Mouse (Mus musculus): ENCODE data around the gene Slc33a1.

Gene Slc33a1

DNA sequence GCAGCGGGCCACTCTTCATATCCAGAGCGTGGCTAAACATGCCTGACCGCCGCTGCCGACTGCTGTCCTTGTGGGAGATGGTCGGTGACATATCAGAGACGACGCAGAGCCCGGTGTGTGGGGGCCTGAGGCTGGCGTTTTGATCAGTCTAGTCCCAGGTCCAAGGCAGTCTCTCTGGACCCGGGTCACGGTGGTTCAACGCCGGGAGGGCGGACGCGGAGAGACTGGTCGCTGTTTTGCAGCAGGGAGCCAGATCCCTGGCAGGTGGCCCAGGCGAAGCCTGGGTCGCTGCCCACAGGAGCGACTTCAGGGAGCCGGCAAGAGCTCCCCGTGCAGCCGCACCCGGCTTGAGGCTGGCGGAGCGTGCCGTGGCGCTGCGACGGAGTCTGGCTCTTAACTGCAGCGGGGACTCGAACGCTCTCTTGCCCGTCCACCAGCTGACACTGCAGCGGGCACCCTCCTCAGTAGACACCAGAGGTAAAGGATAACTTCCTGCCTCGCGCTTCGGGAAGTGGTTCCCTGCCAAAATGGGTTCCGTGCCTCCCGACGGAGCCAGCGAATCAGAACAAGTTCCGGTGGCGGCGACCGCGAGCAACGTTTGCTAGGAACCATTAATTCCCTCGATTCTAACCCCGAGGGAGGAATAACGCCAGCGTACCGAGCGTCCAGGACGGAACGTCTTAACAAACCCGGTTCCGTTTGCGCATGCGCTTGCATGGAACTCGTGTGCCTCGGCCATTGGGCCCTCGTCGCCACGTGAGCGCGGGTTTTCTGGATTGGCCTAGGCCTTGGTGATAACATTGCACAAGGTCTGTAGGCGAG lies at the start of gene Slc33a1:
Gene Slc33a1 (minus strand): TSS at position 669 of the 822 bp plus-strand sequence.
- peak; percentile 100 for DNase-seq

DNA sequence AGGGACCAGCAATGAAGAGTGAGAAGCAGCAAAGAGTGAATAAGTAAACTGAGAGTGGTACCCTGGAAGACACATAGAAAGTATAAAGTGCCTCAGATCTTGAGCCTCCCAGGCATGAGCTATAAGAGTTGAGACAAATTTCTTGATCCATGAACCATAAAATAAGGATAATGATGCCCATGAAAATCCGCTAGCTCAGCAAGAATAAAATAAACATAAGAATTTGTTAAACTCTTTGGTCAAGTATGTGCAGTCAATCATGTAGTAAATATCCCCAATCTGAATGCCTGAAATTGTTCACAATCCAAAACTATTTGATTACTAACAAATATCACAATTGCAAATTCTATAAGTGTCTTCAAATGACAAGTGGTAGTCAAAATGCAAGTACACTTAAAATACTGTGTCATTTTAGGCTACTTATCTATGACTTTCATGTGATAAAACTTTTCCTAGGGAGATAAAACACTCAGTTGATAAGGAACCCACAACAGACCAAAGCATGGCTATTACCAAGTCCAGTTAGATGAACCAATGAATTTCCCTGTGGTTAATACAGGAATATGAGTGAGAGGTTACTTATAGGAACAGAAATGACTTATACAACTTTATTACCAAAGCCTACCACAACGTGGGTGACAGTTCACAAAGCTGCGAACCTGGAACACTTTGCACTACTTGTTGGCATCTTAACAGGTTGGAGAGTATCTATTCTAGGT lies 24.3 kb upstream of the Slc33a1 start:
- DNase-seq = no peak

DNA sequence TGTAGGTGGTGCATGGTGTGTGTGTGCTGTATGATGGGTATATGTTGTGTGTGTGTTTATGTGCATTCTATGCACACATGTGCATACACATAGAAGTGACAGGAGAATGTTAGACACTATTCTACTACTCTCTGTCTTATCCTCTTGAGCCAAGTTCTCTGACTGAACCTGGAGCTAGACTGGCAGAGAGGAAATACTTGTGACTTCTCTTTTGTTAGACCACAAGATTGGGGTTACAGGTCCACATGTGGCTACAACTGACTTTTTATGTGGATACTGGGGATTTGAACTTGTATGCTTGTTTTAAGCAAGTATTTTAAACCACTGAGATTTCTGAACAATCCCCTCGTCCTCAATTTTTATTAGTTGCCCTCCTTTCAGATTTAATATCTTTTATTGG lies 22.1 kb upstream of the Slc33a1 start:
- DNase-seq = no peak

DNA sequence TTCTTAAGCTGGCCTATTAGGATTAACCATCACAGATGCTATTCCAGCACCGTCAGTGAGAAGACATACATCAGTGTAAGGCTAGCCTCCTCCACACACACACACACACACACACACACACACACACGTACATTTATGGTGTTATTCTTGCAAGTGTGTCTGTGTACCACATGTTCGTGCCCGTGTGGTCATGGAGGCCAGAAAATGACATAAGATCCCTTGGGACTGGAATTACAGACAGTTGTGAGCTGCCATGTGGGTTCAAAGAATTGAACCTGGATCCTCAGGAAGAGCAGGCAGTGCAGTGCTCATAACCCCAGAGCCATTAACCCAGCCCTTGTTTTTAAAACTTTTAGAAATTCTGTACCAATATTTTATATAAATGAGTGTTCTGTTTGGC lies 13.3 kb upstream of the Slc33a1 start:
- DNase-seq = no peak

DNA sequence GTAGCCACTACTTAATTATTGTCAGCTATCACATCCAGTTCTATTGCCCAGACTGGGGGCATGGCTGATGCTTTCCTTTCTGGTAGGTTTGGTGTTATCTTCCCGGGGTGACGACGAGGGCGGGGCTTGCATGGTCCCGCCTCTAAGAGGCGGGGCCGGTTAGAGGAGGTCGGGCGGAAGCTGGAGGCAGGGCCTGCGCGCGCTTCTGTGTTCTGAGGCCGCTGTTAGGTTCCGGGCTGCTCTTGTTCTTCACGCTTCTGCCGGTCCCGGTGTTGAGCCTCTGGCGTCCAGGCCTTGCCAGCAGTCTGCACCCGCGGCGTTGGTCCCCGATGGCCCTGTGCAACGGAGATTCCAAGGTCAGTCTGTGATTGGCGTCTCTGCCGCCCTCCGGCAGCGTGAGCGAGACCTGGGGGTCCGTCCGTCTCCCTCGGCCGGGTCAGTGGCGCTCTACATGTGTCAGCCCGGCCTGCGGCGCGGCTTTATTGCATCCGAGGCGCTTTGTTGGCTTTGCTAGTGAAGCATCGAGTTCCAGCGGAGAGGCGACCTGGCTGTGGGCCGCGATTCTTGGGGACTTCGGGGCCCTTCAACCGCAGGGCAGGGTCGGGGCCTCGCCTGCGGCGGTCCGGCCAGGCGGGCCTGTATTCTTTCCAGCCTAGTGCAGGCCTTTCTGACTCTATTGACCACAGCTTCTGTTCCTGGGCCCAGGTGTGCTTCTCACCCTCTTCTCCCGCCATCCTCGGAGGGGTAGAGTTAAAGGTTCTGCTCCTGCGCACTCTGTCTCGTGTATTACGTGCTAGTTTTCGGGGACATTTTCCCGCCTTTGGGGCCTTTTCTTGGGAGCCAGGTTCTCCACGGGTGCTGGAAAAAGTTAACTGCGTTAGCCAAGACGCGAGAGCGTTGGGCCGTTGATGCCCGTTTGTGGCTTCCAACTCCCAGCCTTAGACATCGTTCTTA lies 11.7 kb upstream of the Slc33a1 start, which contains the start of gene Gmps:
Gene Gmps (plus strand): TSS at position 152 of the 954 bp plus-strand sequence.
- peak; percentile 94 for DNase-seq

DNA sequence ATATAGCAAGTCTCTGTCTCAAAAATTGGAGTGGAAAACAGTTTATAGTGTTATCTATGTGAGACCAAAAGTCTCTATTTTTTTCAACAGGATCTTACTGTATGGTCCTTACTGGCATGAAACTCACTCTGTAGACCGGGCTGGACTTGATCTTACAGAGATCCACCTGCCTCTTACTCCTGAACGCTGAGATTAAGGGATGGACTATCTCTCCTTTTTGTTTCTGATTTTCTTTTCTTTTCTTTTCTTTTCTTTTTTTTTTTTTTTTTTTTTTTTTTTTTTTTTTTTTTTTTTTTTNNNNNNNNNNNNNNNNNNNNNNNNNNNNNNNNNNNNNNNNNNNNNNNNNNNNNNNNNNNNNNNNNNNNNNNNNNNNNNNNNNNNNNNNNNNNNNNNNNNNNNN lies 1.4 kb upstream of the Slc33a1 start:
- no peak for DNase-seq

DNA sequence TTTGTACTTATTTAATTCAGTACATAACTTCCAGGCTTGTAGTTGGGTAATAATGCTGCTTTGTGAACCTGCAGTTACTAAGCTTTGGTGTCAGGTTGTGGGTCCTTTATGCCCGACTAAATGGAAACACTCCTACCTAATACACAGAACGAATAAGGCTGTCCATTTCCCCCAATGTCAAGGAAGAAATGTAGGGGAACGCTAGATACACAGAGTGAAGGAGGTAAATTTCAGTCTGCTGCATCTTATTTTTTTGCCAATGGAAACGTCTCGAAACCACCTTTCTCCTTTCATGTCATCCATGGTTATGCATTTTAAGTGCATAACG lies 318 bp upstream of the Slc33a1 start:
- DNase-seq = no peak

DNA sequence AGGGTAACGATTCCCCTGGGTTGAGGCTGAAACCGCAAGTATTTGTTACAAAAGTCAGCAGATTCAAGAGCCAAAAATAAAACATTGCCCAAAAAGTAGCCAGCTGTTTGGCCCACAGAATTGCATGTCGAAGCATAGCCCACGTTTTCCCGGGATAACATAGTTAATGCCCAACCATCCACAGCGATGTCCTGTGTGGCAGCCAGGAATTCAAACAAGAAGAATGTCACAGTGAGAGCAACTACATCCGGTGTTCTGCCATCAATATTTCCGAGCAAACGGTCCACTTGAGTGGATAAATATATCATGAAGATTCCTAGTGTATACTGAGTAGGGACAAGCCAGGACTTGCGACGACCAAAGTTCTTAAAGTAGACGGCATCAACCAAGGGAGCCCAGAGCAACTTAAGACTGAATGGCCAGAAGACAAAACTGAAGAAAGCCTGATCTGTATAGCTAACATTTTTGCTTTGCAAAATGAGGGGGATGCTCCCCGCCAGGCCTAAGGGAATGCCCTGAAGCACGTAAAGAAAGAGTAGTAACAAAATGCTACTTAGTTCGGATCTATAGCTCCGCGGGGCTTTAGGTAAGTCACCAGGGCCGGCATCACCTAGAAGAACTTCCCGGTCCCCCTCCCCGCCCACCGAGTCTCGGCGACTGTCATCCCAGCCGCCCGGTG lies 1.0 kb downstream of the Slc33a1 start:
- peak; percentile 1 for DNase-seq

DNA sequence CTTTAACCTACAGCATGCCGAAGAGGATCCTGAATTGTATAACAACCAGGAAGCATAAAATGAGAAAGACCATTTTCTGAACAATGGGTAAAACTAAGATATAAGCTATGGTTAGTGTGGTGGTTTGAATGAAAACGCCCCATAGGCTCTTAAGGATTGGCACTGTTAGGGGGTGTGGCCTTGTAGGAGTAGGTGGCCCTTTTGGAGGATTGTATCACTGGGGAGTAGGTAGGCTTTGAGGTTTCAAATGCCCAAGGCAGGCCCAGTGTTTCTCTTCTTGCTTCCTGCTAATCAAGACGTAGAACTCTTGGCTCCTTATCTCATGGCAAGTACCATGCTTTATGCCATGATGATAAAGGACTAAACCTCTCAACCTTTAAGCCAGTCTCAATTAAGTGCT lies 14.7 kb downstream of the Slc33a1 start:
- DNase-seq = no peak

DNA sequence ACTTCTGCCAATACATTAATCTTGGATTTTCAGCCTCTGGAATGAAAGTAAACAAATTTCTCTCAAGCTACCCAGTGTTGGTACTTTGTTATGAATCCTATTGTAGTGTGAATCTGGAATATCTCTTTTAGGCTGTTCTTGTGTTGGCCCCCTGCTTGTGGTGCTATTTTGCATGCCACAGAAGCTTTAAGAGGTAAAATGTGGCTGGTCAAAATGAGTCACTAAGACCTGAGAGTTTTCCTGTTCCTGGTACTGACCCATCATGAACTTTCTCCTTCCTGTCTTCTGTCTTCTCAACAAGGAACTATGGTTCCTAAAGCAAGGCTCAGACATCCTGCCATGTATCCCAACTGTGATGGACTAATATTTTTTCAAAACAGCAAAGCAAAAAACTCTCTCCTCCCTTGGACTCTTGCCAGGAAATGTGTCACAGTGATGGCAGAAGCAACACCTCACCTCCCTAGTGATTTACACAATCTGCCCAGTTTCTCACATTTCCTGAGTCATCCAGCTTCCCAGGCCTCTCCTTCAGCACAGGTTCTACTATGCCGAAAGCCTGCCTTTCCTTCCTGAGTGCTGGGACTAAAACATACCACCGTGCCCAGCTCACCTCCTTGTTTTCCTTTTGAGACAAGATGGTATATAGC lies 23.2 kb downstream of the Slc33a1 start:
- no peak for DNase-seq

DNA sequence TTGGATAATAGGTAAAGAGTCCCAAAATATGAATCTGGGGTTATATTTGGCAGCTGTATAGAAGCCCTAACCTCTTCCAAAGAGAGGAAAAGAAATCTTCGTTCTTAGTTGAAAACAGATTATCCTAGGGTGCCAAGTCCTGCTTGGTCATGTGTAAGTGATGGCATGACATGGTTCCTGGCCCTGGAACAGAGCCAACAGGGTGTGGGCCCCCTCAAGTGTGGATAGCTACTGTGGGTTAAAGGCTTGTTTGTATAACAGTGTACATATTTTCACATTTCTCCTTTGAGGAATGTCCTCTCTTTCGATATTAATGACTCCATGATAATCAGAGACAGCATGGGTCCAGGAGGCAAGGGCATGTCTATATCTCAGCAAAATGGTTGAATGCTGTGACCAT lies 25.6 kb downstream of the Slc33a1 start:
- no peak for DNase-seq

DNA sequence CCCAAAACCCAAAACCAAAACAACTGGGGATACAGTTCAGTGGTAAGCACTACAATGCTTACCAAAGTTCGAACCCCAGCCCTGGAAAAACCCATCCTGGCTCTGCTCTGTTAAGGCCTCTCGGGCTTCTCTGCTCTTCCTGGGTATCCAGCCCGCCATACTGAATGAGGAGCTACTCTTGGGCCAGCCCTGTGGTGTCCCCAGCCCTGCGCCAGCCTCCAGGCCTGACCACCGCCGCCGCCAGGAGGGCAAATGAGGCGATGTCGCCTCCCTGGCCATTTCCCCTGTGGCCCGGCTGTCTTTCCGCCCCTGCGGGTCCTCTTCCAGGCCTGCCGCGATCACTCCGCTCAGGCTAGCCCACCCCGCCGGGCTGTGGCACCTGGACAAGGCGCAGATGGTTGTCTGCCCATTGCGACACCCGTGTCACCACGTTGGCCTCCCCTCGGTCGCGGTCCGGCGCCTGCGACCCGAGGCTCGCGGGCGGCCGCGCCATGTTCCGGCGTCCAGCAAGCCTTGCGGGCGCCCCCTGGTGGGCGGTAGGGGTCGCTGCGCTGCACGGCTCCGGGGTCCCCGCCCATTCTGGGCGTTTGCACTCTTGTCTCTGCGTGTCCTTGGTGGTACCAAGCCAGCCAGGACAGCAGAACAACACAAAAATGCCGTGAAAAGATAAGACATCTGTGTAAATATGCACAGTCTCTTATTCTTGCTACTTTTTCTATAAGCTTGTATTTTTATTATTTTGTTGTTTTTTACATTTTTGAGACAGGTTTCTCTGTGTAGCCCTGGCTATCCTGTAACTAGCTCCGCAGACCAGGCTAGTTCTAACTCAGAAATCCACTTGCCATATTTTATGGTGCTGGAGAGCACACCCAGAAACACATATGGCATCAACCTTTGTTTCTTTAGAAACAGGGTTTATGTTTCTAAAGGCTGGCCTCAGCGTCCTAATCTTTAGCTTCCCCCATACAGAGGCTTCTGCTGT lies 35.4 kb downstream of the Slc33a1 start, which contains the start of gene E130311K13Rik:
Gene E130311K13Rik (minus strand): TSS at position 595 of the 982 bp plus-strand sequence.
- peak; percentile 92 for DNase-seq

DNA sequence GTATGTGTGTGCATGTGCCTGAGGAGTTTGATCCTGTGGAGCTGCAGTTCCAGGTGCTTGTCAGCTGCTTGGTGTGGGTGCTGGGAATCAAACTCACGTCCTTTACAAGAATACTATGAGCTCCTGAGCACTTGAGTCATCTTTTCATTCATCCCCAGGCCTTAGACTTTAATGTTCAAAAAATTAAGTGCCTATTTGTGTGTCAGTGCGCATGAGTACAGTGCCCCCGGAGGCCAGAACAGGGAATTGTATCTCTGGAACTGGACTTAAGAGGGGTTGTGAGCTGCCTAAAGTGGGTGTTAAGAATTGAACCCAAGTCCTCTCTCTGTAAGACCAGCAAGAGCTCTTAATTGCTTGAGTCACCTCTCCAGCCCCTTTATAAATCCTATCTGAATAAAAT lies 44.9 kb downstream of the Slc33a1 start:
- DNase-seq = peak; percentile 25

DNA sequence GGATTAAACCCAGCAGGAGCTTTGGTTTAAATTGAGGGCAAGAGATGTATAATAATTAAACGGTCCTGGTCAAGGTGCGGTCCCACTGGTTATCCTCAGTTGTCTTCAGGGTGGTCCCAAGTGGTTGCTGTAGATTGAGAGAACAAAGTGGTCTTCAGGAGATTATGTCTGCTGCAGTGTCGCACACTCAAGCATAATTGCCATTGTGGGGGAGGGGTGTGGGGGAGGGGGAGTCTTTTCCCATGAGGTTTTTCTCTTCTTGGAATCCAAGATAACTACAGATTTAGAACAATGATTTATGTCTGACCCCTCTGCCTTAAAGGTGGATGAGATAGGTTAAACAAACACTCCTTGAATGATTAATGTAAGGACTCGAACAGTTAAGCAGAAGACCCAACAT lies 54.3 kb downstream of the Slc33a1 start:
- no peak for DNase-seq

DNA sequence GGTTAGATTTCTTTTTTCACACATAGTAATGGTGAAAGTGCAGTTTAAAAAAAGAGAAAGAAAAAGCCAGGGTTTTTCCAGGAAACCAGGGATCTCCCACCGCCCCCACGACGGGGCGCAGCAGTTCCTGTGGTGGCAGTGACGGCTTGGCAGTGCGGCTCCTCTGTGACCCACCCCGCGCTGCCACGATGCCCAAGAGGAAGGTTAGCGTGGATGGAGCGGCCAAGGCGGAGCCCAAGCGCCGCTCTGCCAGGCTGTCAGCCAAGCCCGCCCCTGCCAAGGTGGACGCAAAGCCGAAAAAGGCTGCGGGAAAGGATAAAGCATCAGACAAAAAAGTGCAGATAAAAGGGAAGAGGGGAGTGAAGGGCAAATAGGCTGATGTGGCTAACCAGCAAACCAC lies 59.3 kb downstream of the Slc33a1 start:
- no peak for DNase-seq

DNA sequence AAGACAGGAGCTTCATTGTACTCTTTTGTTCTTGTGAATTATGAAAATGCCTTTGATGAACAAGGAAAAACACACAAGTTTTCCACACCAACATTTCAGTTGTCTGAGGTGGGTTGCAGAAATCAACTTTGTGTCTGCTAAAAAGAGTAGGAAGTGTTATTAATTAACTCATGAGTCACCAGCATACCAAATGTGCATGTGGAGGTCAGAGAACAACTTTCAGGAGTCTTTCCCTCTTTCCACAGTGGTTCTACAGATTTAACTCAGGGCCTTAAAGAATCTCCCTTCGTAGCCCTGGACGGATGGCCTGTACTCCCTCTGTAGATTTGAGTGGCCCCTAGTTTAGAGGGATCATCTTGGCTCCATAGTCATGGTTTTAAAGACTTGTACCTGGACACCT lies 60.4 kb downstream of the Slc33a1 start:
- no peak for DNase-seq

DNA sequence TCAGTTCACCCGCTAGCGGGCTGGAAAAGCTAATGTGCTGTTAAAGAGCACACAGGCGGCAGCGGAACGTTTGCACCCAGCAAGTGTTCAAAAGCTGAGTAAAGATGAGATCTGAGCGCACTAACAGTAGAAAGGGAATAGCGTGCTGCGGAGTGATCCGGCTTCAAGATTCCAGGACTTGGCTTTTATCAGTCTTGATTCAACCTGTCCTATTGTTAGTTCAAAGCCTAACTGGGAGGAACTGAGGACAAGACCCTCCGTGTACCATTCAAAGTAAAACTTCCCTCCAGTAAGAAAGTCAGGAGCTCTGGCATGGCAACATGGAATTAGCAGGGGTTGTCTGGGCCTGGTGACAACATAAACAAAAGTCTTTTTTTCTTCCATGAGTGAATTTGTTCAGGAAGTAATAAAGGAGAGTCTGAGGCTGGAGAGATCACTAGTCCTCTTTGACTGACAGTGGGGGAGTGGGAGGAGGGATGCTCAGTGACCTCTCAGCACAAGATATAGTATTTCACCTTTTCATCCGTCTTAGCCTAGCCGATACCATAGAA lies 64.5 kb downstream of the Slc33a1 start:
- no peak for DNase-seq

DNA sequence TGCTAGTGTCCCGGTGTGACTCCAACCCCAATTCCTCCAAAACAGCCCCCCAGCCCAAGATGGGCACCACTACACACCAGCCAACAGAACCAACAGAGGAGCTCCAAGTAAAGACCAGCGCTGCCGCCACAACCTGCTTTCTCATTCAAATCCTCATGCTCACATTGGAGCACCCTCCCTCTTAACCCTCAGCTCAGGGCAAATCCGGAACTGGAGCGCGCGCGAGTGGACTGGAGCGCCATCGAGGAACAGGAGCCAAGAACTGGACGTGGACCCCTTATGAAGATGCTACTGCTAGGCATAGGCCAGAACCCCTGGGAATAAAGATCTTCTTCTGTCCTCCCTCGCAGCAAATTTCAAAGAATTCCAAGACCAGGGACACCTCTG lies 65.3 kb downstream of the Slc33a1 start, which contains the start of gene Plch1:
Gene Plch1 (minus strand): TSS at position 164 of the 387 bp plus-strand sequence.
- peak; percentile 36 for DNase-seq

DNA sequence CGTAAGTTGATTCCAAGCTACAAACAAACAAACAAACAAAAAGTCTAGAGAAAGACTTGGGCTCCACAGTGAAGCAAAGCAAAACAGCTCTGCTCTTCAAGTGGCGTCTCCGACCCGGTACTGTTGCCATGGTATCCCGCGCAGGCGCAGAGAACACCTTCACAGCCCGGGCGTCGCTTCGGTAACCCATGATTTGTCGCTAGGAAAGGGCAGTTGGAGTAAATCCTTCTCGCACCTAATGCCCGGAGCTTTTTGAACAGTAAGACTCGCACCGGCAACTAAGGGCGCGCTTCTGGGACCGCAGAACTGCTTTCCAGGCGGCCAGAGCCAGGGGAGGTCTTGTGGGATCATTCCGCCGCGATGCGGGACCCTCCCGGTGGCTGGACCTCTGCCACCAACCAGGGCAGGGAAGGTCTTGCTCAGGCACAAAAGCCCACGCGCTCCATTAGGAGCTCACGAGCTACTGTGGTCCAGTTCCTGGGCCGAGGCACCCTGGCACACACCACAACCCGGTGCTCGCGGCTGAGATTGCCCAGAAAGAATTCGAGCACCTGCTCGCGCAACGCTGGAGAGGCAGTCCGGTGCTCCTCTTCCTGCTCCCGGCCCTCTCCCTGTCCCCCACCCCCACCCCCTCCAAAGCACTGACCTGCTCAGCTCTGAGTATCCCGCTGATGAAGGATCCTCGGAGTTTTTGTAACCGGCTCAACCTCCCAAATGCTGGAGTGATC lies 65.8 kb downstream of the Slc33a1 start:
- peak; percentile 77 for DNase-seq

DNA sequence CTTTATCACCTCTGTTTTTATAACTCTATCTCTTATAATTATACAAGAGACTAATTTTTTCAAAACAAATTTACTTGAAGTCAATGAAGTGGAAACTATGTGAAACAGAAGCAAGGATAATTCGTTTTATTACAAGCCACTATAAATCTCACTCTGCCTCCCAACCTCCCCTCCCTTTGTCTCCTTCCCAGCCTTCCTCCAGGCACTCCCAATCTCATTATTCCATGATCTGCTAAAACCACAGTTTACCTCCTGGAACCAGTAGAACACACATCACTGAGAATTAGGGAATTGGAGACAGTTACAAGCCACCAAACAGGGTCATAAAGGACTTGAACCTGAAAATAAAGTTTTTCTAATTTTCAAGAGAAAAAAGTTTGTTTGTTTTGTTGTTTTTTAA lies 67.4 kb downstream of the Slc33a1 start:
- DNase-seq = no peak

All from lung, postnatal 14 days (tissue).